Mouse (Mus musculus): ENCODE measurements around the gene Siglec1.

Siglec1 gene

DNA sequence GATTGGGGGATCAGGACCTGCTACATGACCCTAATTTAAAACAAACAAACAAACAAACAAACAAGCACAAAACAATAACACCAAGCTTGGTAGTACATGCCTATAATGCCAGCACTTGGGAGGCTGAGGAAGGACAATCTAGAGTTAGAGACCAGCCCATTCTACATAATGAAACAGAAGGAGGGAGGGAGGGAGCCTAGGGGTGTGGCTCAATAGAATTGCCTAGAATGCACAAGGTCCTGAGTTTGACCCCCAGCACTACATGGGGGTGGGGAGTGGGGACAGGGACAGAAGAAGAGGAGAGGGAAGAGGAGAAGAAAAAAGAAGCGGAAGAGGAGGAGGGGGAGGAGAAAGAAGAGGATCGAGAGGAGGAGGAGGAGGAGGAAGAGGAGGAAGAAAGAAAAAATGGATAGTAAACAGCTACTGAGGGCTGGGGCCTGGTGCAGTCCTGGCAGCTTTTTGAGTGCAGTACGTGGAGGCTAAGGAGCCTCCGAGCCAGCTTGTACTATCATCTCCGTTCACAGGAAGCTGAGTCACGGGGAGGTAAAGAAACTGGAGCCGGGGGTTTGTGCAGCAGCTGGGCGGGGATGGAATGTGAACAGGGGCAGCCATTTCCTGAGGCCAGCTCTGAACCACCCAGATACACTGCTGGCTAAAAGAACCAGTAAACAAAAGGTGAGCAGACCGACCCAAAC lies 9.7 kb upstream of the Siglec1 start:
- no peak for DNase-seq

DNA sequence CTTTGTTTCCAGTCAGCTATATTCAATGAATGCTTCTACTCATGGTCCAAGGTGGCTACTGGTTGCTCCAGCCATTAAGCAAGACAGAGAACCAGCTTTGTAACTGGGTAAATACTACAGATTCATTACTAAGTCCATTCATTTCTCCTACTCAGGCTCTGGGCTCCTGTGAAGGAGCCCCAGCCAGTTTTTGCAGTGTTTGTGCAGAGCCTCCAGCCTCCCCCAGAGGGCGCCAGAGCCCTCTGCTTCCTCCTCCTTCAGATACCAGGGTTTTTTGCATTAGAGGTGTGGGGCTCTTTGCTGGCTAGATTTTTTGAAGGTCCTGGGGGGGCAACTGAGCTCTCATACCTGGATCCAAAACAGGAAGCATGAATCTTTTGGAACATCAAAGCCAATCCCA lies 8.3 kb upstream of the Siglec1 start:
- peak; percentile 63 for DNase-seq

DNA sequence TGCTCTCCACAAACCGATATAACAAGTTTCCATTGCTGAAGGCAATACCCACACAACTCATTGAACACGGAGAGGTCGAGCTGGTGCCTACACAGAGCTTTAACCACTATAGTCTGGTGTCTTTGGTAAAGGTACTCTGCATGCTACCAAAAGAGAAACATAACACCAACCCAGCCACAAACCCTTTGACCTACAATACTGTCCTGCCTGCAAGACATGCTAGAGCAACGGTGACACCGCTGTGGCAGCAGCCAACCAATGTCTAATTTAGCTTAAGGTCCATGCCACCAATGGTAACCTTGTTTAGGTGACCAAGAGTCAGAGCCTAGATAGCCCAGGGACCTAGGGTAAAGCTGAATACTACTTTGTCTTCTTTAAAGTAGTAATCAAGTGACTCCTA lies 7.0 kb upstream of the Siglec1 start:
- DNase-seq: no peak

DNA sequence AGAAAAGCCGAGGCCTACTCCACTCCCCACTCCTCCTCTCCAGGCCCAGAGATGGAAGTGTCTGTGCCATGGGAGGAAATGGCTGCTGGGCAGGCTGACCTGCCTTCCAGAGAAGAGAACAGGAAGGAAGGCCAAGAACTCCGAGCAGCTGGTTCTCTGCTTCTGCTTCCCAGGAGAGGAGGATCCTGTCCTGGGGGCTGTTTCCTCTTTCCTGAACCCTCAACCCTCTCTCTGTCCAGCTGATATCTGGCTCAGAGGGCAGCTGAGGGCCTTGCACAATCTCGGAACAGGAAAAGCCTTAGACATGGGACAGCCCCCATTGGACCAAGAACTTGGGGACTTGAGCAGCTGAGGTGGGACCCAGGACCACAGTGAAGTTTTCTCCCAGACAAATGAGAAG lies 4.3 kb upstream of the Siglec1 start:
- no peak for DNase-seq

DNA sequence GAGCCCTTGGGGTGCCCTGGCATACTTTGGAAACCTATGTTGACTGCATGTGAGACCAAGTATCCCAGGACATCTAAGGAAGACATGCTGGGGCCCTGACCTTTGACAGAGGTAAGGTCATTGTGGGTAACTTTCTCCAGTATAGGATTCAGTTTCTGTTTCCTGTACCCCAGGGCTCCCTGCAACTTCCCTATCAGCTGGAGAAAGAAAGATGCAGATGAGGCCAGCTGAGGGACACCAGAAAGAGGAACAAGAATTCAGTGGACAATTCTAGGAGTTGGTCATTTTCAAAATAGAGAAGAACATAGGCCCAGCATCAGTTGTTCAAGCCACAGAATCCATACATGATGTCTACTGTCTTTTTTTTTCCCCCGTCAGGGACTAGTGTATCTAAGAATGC lies 3.1 kb upstream of the Siglec1 start:
- DNase-seq: no peak

DNA sequence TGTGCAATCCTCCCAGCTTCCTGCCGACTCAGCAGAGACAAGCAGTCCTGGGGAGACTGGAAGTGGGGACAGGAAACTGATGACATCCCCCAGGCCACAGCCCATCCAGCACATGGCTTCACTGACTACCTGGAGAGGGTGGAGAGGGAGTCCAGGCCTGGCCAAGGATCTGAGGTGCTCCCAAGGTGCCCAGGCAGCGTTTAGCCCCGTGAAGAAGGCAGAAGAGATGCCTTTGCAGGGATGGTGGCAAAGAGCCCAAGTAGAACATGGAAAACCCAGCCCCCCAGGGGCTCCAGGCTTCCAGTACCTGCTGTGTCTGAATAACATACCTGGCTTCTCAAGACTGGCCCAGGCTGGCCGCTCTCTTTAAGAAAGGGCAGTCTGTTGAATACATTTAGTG lies 2.0 kb upstream of the Siglec1 start:
- no peak for DNase-seq

DNA sequence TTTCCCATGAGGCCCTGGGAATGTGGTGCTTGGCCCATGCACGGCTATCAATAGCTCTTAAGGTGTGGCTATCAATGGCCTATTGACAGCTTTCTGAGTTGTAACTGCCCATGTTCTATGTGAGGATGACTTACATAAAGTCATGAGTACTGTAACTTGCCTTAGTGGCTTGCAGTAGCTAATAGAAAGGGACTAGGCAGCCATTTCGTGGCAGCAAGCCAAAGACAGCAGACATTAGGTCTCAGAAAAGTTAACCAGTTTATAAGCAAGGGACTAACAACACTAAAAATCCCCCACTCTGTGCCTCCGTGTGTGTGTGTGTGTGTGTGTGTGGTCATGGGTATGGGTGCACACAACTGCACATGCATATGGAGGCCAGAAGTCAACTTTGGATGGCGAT lies 2.4 kb downstream of the Siglec1 start:
- no peak for DNase-seq

DNA sequence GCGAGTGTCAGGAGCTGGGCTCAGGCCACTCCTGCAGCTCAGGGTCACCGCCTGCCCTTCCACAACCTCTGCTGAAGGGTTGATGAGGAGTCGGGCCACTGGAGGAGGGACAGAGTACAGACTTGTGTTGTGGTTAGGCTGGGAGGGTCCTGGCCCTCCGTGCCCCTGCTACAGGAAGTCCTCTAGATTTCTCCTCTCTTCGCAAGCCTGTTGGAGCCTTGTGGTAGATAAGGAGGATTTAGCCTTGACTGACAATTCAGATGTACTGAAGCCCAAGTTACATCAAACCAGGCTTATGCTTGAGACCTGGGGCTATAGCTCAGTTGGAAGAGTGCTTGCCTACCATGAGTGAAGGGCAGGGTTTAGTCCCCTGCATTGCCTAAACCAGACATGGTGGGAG lies 6.1 kb downstream of the Siglec1 start:
- no peak for DNase-seq

DNA sequence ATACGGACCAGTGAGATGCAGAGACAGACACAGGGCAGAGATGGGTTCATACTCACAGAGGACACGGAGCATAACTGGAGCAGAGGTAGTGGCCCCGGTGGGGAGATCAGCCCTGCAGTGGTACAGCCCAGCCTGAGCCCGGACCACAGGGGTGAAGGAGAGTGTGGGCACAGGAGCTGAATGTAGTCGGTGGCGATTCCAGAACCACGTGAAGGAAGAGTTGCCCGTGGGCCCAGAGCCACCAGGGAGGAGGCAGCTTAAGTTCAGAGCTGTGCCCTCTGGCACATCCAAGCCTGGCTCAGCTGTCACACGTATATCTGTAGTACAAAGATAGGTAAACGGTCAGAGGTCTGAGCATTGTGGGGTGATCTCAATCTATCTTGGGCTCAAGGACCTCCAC lies 14.0 kb downstream of the Siglec1 start:
- DNase-seq: no peak

DNA sequence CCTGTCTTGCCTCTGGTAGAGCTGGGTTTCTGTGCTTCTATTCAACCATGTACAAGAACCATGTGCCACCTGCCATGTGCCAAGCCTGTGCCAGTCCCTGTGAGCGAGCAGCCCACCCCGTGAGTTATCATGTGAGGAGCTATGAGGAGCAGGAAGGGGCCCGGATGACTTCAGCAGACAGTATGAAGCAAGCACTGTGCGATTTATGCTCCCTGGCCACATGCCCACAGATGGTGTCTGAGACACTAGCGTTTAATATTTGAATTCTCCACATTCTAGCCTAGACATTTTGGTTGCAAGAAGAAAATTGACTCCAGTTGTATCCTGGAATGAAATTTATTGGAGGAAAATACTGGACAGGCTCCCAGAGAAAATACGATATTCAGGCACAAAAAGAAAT lies 19.1 kb downstream of the Siglec1 start:
- DNase-seq: no peak

DNA sequence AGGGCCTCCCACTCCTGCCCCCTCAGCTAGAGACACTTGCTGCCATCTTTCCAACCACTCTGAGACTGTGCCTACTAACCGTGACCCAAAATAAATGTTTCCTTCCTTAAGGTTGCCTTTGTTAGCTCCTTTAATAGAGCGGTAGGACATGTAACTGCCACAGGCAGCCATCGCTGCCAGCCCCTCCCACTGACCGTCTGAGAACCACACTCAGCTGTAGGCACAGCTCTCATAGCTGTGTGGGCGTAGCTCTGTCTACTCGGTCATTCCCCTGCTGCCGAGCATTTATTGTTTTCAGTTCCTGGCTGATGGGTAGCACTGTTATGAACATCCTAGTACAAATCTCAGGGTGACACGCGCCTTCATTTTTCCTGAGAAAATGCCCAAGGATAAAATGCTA lies 20.2 kb downstream of the Siglec1 start:
- no peak for DNase-seq

DNA sequence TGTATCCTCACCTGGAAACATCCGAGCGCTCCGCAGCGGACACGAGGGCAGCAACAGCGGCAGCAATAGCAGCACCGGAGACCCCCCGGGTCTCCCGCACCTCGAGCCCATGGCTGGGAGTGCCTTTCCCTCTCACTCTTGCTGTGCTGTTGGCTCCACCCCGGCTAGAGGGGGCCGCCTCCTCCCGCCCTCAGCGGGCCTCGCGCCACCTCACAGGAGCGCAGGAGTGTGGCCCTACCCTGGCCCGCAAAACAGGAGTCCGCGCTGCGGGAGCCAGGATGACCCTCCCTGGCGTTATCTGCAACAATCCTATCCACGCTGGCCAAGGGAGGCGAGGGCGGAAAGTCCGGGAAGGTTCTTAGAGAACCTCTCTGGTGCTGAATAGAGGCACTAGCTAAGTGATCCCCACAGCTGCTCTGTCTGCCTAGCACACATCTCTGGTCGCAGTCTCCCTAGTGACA lies 23.1 kb downstream of the Siglec1 start, which contains the start of gene Adam33:
Gene Adam33 (minus strand): TSS at position 411 of the 461 bp plus-strand sequence.
- DNase-seq: no peak

DNA sequence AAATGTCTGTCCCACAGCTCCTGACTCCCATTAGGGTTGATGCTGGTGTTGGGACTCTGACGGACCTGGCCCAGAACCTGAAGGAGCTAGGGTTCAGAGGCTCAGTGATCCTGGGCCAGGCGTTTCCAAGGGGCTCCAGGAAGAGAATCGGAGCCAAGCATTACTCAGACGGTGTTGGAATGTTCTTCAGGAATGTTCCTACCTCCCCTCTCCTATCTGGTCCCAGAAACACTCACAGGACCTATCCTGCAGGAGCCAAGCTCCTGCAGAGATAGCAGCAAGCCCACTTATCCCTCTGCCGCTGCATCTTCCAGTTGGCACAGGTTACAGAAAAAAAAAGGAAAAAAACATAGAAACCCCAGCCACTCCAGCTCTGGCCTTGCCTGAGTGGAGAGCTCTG lies 25.0 kb downstream of the Siglec1 start:
- no peak for DNase-seq

DNA sequence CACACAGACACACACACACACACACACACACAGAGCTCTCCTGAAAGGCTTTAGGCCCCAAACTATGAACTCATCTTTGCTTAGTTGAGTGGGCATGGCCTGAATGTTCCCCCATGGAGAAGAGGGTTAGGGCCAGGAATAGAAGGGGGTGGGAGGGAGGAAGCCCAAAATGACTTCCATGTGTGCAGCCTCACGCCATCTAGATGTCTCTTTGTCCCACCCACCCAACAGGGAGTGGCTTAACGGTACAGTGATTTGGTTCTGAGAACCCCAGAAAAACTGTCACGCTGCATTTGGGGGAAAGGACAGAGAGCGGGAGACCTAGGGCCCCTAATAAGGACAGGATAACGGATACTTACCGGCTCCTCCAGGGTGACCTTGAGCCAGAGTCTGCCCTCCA lies 25.8 kb downstream of the Siglec1 start:
- DNase-seq: no peak

DNA sequence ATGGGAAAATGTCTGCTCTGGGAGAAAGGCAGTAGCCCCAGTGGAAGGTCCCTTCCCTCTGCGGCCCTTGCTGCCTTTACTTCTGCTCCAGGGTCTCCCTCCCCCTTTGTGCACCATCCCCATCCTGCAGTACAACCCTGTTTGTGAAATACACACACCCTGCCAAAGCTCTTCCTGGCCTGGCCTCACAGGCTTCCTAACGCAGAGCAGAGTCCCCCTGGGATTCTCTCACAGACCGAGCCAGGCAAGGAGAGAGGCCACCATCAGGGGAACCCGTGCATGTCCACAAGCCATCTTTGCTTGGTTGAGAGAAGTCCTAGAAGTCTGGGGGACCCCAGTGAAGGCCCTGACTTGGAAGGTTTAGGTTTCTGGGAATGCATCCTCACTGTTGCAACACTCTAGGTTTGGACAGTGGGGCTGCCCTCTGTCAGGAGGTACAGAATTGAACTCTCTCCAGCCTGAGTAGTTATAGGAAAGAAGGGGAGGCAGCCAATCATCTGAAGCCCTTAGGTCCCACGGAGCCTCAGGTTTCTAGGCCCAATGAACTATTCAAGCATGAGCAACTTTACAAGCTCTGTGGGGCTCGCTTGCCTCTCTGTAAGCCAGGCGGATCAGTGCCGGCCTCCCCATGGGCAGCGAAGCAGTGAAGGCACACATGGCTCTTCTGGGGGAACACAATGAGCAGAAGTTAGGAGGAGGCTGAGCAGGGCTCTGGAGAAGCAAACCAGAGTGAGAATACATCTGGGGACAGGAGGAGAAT lies 26.6 kb downstream of the Siglec1 start:
- no peak for DNase-seq

DNA sequence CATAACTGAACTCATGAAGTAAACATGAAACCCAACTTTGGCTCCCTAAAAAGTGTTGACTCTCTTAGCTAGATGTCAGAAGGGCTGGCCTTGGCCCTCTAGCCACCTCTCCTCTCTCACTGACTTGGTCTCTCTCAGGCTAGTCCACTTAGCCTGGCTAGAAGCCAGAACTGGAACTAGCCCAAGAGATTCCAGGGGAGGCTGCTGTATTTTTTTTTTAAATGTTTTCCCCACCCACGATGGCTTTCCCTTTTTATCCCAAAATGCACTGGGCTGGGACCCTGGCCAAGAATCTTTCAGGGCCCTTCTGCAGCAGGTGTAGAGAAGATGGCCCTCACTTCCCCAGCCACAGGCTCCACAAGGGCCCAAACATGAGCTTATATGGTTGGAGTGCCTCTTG lies 27.2 kb downstream of the Siglec1 start:
- DNase-seq: no peak

DNA sequence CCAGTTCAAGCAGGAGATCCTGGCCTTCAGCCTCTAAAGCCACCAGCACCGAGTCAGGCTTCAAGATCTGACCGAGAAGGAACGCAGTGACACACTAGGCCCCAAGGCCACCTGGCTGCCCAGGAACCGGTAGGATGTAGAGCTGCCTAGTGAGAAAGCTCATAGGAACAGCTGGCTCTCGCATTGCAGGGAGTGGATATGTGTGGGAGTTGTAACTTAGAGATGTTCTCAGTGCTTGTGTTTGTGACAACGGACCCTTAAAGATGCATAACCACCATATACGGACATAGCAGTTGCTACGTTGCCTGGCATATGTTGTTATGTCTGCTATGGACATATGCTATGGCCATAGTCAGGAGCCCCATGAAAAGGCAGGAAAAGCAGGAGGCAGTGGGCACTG lies 27.9 kb downstream of the Siglec1 start:
- DNase-seq: no peak

DNA sequence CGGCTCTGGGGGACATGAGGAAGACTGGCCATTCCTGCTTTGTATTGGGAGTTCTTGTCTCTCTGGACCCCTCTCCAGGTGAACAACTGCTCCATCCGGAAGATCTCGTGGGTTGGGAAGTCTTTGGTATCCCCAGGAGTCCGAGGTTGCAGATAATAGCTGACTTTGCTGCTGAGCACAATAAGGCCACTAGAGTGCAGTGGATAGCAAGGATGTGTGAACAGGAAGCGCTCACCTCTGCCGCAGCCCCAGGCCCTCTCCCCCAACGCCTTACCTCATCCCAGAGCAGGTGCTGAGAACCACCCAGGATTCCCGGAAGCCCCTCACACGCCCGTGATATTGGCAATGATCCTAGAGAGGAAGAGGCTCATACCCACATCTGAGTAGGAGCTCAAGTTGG lies 30.4 kb downstream of the Siglec1 start:
- DNase-seq: no peak

DNA sequence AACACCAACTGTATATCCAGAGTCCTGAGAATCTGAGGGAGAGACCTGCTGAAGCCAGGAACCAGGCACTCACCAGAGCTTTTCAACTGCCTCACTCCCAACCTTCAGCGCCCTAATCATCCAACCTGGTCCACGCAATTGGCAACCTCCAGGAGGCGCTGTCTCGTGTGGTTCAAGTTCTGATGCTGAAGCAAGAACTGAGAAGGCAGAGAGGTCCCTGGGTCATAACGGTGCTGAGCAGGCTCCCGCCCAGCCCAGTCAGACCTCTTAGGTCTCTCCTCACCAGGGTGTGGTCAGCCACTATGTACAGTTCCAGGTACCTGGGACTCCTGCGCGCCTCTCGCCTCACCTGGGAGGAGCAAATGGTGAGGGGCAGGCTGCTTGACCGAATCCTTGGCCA lies 30.9 kb downstream of the Siglec1 start:
- DNase-seq: no peak

DNA sequence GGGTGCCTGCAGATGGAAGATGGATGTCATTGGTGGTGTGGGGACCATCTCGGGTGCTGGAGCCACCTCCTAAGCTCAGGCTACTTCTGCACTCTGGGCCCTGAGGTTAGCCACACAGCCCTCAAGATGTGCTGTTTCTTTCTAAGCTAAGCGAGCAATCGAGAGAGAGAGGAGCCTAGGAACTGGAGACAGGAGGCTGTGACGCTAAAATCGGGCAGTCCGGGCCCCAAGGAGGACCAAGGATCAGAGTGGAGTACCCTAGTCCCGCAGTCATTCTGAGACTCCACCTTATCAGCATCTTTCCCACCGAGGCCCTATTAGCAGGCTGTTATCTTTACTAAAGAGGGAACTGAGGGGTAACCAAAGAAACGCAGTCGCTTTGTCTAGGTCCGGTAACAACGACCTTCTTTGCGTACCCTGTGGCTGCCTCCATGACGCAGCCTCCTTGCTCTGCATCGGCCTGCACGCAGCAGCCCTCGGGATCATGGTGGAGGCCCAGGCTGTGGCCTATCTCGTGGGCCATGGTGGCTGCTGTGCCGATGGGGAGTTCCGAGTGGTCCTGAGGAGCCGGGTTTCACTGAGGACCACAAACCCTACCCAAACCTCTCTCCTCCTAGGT lies 31.8 kb downstream of the Siglec1 start:
- no peak for DNase-seq

DNA sequence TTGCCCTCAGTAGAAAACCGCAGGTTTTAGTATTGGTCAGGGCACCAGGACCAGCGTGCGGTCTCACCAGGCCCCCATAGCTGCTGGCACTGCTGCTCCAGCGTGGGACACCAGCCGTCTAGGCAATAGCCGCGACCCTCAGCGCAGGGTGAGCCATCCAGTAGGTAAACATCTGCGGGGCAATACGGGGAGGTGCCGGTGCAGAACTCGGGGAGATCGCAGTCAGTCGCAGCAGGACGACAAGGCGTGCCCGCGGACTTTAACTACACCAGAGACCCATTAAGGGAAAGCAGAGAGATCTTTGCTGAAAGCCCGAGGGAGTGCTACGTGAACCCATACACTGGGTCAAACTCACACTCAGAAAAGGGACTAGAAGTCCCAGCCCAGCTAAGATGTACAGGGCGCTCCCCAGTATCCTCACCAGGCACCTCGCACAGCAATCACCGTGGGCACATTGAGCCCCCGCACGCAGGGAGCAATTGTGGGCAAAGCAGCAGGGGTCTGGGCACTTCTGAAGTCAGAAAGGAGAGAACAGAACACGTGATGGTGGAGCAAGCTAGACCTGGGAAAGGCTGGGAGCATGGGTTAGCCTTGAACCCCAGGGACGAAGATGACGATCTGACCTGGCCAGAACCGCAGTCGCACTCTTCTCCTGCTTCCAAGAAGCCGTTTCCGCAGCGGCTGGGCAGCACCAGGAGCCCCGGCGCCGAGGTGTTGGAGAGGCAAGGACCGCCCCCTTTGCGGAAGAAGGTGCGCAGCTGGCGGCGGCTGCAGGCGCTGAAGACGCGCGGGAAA lies 32.5 kb downstream of the Siglec1 start:
- DNase-seq: no peak

DNA sequence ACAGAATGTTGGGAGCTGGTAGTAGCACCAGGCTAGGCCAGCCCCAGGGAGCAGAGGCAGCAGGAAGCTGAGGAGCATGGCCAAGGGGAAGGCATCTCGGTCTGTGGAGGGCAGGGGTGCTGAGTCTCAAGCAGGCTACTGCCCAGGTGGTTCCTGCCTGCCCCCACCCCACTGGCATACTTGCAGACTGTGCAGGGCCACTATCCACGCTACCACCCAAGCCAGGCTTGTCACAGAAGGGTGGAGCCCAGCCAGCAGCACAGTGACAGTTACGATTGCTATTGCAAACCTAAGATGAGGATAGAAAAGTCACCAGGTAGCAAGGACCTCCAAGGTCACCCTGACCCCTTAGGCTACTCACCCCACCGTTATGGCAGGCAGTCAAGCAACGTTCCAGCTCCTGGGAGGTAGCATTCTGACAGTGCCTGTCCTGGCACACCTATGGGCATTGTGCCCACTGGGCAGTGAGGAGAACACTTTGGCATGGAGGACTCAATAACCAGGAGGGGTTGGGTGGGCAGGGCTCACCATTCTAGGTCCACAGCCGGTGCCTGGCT lies 33.6 kb downstream of the Siglec1 start:
- DNase-seq: no peak

DNA sequence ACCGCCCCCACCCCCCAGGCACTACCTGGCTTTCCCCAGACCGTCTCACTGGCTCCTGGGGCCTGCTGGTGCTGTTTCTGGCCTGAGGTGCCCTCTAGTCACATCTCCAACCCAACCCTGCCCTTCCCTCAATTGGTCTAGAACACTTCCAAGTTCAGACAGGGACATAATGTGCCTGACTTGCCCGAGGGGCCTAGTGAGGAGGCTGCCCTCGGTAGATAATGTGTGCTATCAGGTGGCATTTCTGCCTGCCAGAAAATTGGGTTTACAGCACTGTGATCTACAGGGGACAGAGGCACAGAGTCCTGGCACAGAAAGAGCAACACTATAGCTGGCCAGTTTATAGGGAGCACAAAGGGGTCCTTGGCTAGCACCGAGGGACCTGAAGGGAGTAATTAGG lies 34.5 kb downstream of the Siglec1 start:
- DNase-seq: no peak
